Mouse (Mus musculus) erythroblast, embryonic 14.5 days (primary cell): ENCODE results near the gene Mtmr4.

Source experiments
- GATA1 ChIP-seq: IDR thresholded peaks from 2 replicates; pipeline ENCODE4 v1.6.1; 2012; ENCODE audit warnings: low read length, inconsistent platforms, mixed read lengths
- TAL1 ChIP-seq: IDR thresholded peaks from 3 replicates; pipeline ENCODE4 v1.6.1; 2012; ENCODE audit warnings: low read length, inconsistent platforms, mixed read lengths

DNA sequence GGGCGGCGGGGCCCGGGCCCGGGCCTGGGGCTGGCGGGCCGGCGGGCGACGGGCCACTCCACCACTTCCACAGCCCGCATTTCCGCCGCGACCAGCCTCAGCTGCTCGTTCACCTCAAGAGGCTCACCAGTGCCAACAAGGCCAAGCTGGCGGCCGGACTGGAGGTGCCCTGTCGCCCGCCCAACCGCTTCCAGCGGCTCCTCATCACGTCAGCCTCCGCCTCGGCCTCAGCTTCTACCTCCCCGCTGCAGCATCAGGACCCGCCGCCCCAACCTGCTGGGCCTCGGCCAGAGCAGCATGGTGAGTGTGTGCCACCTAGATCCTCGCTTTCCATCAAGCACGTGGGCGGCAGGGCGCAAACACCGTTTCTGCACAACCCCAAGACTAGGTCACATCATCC lies 25.6 kb downstream of the Mtmr4 start:
- TF ChIP-seq TAL1 (no peak), GATA1 (no peak)
